Comparison of ENCODE assay signal across 22 mouse cellular contexts in the genomic region with DNA sequence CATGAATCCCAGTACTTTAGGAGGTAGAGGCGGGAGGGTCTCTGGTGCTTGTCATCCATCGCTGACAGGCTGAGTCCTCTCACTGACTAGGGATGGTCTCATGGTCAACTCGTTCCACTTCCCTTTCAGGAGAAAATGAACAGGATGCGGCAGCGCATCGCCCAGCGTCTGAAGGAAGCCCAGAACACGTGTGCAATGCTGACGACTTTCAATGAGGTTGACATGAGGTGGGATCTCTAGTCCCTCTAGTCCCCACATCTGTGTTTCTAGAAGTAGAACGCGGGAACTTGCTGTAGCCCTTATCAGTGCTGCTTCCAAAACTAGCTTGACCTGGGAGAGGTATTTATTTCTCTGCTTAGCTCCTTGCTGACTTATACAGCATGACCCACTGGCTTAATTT. TPM values are rescaled to one million over a fixed set of nuclear protein-coding genes. Genes with fewer than 3 reads are reported as not detected.
A peak's percentile ranks its signal among the peaks of the same experiment; 100 is the strongest.
DNase-seq lines count a peak whose midpoint lies in the region; ATAC-seq lines count a peak whose summit lies in the region.
"Had no signal": no experiment of that assay in that cellular context is flagged by ENCODE, and none has a peak within 500 bp of the region (broad histone marks: within the 10 kb centered on the region; RNA-seq: fewer than 3 reads in every experiment).

No protein-coding gene starts in this region.

- peak; percentile 85 for DNase-seq in heart, adult 11 months
- no peak for DNase-seq in heart, adult 9 months (ENCODE audit: low spot score in 2 of 2)
- peak; percentile 30 for DNase-seq in thymus, postnatal 25 days
- no peak for DNase-seq in thymus, postnatal 10 days (ENCODE audit: low spot score in 2 of 2)
- DNase-seq in right cerebral cortex, postnatal 4 days = no peak
- no peak for DNase-seq in cerebellum, adult 9-10 months
- DNase-seq: adrenal gland, postnatal 14 days; cerebellum, postnatal 10 days; heart, adult 18-20 months; heart, postnatal 36 days; kidney, adult 18-20 months; kidney, postnatal 4 days; layer of hippocampus, adult 9-11 months; lung, adult 18-20 months; lung, postnatal 10 days; midbrain, embryonic 14.5 days; right cerebral cortex, adult 18-20 months had no signal

- ATAC-seq in megakaryocyte, adult 5-6 weeks (ENCODE audit: poor library complexity, severe bottlenecking) = peak; percentile 58
- no peak for ATAC-seq in erythroblast, adult 5-6 weeks (replicated peaks; ENCODE audit: low FRiP score, poor library complexity, severe bottlenecking)
- ATAC-seq: forebrain, embryonic 13.5 days; liver, embryonic 12.5 days had no signal

RNA-seq across cellular contexts. Expression of a gene that starts 13.0 kb away (rescaled TPM):
- 68.1 and 91.8 TPM in 2 replicates for total RNA-seq in megakaryocyte, adult 5-6 weeks (2015)
- 166 and 175 TPM in 2 replicates for total RNA-seq in megakaryocyte, adult 5-6 weeks (2017)
- 21.1 and 53.9 TPM in 2 replicates for total RNA-seq in erythroblast, adult 5-6 weeks (2015; ENCODE audit: low replicate concordance)
- total RNA-seq in erythroblast, adult 5-6 weeks (2017; ENCODE audit: low replicate concordance) = 122 and 210 TPM in 2 replicates

RNA-seq across cellular contexts. Expression of a gene that starts 13.1 kb away (rescaled TPM):
- total RNA-seq in megakaryocyte, adult 5-6 weeks (2015) = 1.6 and 3.1 TPM in 2 replicates
- 2.0 and 6.0 TPM in 2 replicates for total RNA-seq in megakaryocyte, adult 5-6 weeks (2017)
- not detected in 2 replicates for total RNA-seq in erythroblast, adult 5-6 weeks (2015; ENCODE audit: low replicate concordance)
- total RNA-seq in erythroblast, adult 5-6 weeks (2017; ENCODE audit: low replicate concordance) = 1.3 and 3.1 TPM in 2 replicates

RNA-seq across cellular contexts. Expression of a gene that starts 27.4 kb away (rescaled TPM):
- total RNA-seq in megakaryocyte, adult 5-6 weeks (2015) = 0.04 TPM in 1 of 2 replicates, not detected in the other
- total RNA-seq in megakaryocyte, adult 5-6 weeks (2017) = 0.15 TPM in 1 of 2 replicates, not detected in the other
- not detected in 2 replicates for total RNA-seq in erythroblast, adult 5-6 weeks (2015; ENCODE audit: low replicate concordance)
- not detected in 2 replicates for total RNA-seq in erythroblast, adult 5-6 weeks (2017; ENCODE audit: low replicate concordance)
- total RNA-seq: megakaryocyte-erythroid progenitor cell, adult 5-6 weeks had no signal

RNA-seq across cellular contexts. Expression of a gene that starts 53.9 kb away (rescaled TPM):
- 0.14 and 0.33 TPM in 2 replicates for total RNA-seq in megakaryocyte, adult 5-6 weeks (2015)
- 0.18 TPM in 1 of 2 replicates, not detected in the other for total RNA-seq in megakaryocyte, adult 5-6 weeks (2017)
- not detected in 2 replicates for total RNA-seq in erythroblast, adult 5-6 weeks (2015; ENCODE audit: low replicate concordance)
- total RNA-seq in erythroblast, adult 5-6 weeks (2017; ENCODE audit: low replicate concordance) = not detected in 2 replicates
- total RNA-seq: megakaryocyte-erythroid progenitor cell, adult 5-6 weeks had no signal

Comparison
In these comparisons a context has a peak if more than half of its experiments do, and no peak if none do; other contexts are left out.
1. DNase-seq: peak in heart, adult 11 months (single experiment) and thymus, postnatal 25 days (single experiment); none in heart, adult 9 months (0 of 2), thymus, postnatal 10 days (0 of 2), right cerebral cortex, postnatal 4 days (single experiment) and cerebellum, adult 9-10 months (single experiment).